Mouse (Mus musculus) intestine, postnatal 0 days (tissue): Measurements from ENCODE around the gene Slc51b. TPM values are rescaled to one million over a fixed set of nuclear protein-coding genes. Genes with fewer than 3 reads are reported as not detected.

Experiments used
- ATAC-seq: fragments of 200-750 bp; cut with Nextera tagmentation; 2 replicates; pipeline ENCODE4 v1.8.0; 2017; ENCODE audit warnings: mild to moderate bottlenecking, moderate TSS enrichment, moderate library complexity
- H3K27ac ChIP-seq: fragments of 300-500 bp; sonication (generic); 2 replicates; pipeline ENCODE4 v1.5.1; 2014; ENCODE audit warnings: mild to moderate bottlenecking, low read depth, low read length, moderate library complexity
- H3K27me3 ChIP-seq: fragments of 300-500 bp; sonication (generic); replicated peaks from 2 replicates; pipeline ENCODE4 v1.6.1; 2014; ENCODE audit warnings: low read length, mixed read lengths; ENCODE audit not compliant: control insufficient read depth, insufficient read depth
- H3K36me3 ChIP-seq: fragments of 300-500 bp; sonication (generic); 2 replicates; pipeline ENCODE4 v1.6.1; 2014; ENCODE audit warnings: mild to moderate bottlenecking, moderate library complexity; ENCODE audit not compliant: control insufficient read depth, insufficient read depth
- H3K4me1 ChIP-seq: fragments of 300-500 bp; sonication (generic); replicated peaks from 2 replicates; pipeline ENCODE4 v1.6.1; 2014; ENCODE audit warnings: antibody characterized with exemption, low read length, mixed read lengths; ENCODE audit not compliant: control insufficient read depth, insufficient read depth
- H3K4me2 ChIP-seq: fragments of 300-500 bp; sonication (generic); replicated peaks from 2 replicates; pipeline ENCODE4 v1.6.1; 2014; ENCODE audit warnings: low read depth, mild to moderate bottlenecking, moderate library complexity
- H3K4me3 ChIP-seq: fragments of 300-500 bp; sonication (generic); 2 replicates; pipeline ENCODE4 v1.5.1; 2014; ENCODE audit warnings: low read depth, low read length
- H3K9ac ChIP-seq: fragments of 300-500 bp; sonication (generic); 2 replicates; pipeline ENCODE4 v1.6.1; 2014; ENCODE audit warnings: mild to moderate bottlenecking, low read depth, low read length
- H3K9me3 ChIP-seq: fragments of 300-500 bp; sonication (generic); 2 replicates; pipeline ENCODE4 v1.6.1; 2016; ENCODE audit warnings: mixed run types; ENCODE audit not compliant: control insufficient read depth
- CTCF ChIP-seq: sonication (generic); IDR thresholded peaks from 2 replicates; pipeline ENCODE4 v1.5.1; 2016; ENCODE audit warnings: low read depth, mild to moderate bottlenecking, control low read depth, antibody characterized with exemption, moderate library complexity
- WGBS: fragments of 180-500 bp; shearing (Covaris S2); extraction: QIAGEN DNeasy Blood & Tissue Kit; methylation state at CpG from one replicate; pipeline ENCODE4 v1.1.7; 2014; 5-methylcytosine and 5-hydroxymethylcytosine counted together
- polyA plus RNA-seq: library from polyadenylated mRNA; unstranded; fragments of >200 nt; fragmentation: Nextera tagmentation; extraction: Ambion mirVana; gene quantifications from 2 replicates; pipeline ENCODE4 v1.2.1, GENCODE M21; 2015

Gene Slc51b
- polyA plus RNA-seq, 1 experiment from 2014 or later, result 261 TPM

GRCm38 (mm10) chr9:65371756-65372155 is 51.0 kb downstream of the Slc51b start:
- no peak overlapping the region for H3K9ac ChIP-seq
- ATAC-seq, result no peak; the same call in 1 of the 2 replicates
- TF ChIP-seq CTCF, result no peak
- WGBS, result 81% methylated on average over 24 of the region's 24 CpGs
- H3K4me2 ChIP-seq, result no peak overlapping the region
- H3K9me3 ChIP-seq, result no peaks in the 10 kb centered on the region
- H3K4me1 ChIP-seq, result no peaks in the 10 kb centered on the region
- H3K4me3 ChIP-seq, result no peak overlapping the region
- no peaks in the 10 kb centered on the region for H3K27me3 ChIP-seq
- H3K27ac ChIP-seq, result no peak overlapping the region
- H3K36me3 ChIP-seq, result no peaks in the 10 kb centered on the region

- H3K9ac ChIP-seq, result no peak overlapping the region
- 82% methylated on average over 7 of the region's 7 CpGs for WGBS
Measured at GRCm38 (mm10) chr9:65365721-65366120, 57.0 kb downstream of the Slc51b start.

GRCm38 (mm10) chr9:65363684-65364083 is 59.1 kb downstream of the Slc51b start:
- WGBS, result 66% methylated on average over 9 of the region's 9 CpGs
- ATAC-seq, result no peak
- Histone ChIP-seq H3K4me2 (no peak overlapping the region), H3K36me3 (peaks cover 21% of the 10 kb centered on the region), H3K27me3 (no peaks in the 10 kb centered on the region), H3K27ac (no peak overlapping the region), H3K4me1 (no peaks in the 10 kb centered on the region), H3K4me3 (no peak overlapping the region), H3K9ac (no peak overlapping the region), H3K9me3 (no peaks in the 10 kb centered on the region)
- no peak for TF ChIP-seq CTCF

More at GRCm38 (mm10) chr9:65365721-65366120, 57.0 kb downstream of the Slc51b start:
- Histone ChIP-seq H3K36me3 (peaks cover 6% of the 10 kb centered on the region), H3K9me3 (no peaks in the 10 kb centered on the region), H3K27me3 (no peaks in the 10 kb centered on the region), H3K27ac (no peak overlapping the region), H3K4me3 (no peak overlapping the region), H3K4me2 (no peak overlapping the region), H3K4me1 (no peaks in the 10 kb centered on the region)
- ATAC-seq, result no peak
- TF ChIP-seq CTCF, result no peak

Other genes with a start within 250 kb of the Slc51b start
- 9.9 and 10.5 TPM in 2 replicates for gene Parp16, start 227.6 kb downstream of the Slc51b start, polyA plus RNA-seq
- gene Cilp, start 157.8 kb downstream of the Slc51b start, polyA plus RNA-seq, result 0.43 TPM in 2 replicates
- 28.2 and 30.5 TPM in 2 replicates for gene Clpx, start 128.7 kb downstream of the Slc51b start, polyA plus RNA-seq
- 6.5 and 7.7 TPM in 2 replicates for gene Pdcd7, start 76.9 kb downstream of the Slc51b start, polyA plus RNA-seq
- gene Ubap1l, start 61.9 kb downstream of the Slc51b start, polyA plus RNA-seq, result 0.14 and 0.21 TPM in 2 replicates
- gene Kbtbd13, start 31.3 kb downstream of the Slc51b start, polyA plus RNA-seq, result 3.9 and 5.0 TPM in 2 replicates
- 5.4 and 6.2 TPM in 2 replicates for gene Rasl12, start 24.4 kb downstream of the Slc51b start, polyA plus RNA-seq
- 14.8 and 15.7 TPM in 2 replicates for gene Mtfmt, start 12.8 kb upstream of the Slc51b start, polyA plus RNA-seq
- gene Spg21, start 38.0 kb upstream of the Slc51b start, polyA plus RNA-seq, result 85.8 and 86.3 TPM in 2 replicates
- not detected in 2 replicates for gene Ankdd1a, start 97.2 kb upstream of the Slc51b start, polyA plus RNA-seq
- gene Plekho2, start 157.1 kb upstream of the Slc51b start, polyA plus RNA-seq, result 6.6 and 6.7 TPM in 2 replicates
- gene Pif1, start 164.2 kb upstream of the Slc51b start, polyA plus RNA-seq, result 1.2 and 1.8 TPM in 2 replicates
- 21.4 and 22.1 TPM in 2 replicates for gene Rbpms2, start 206.7 kb upstream of the Slc51b start, polyA plus RNA-seq
- 141 and 152 TPM in 2 replicates for gene Oaz2, start 245.0 kb upstream of the Slc51b start, polyA plus RNA-seq